Mouse (Mus musculus) heart, adult 9 months (tissue): ENCODE measurements around the gene Cfap45.
A peak's percentile ranks its signal among the peaks of the same experiment; 100 is the strongest.

Experiments
- DNase-seq, 2 experiments: peaks; one replicate each; pipeline ENCODE4 v3.0.0; 2022; ENCODE audit warnings: low spot score in 2 of 2

The Cfap45 gene

DNA sequence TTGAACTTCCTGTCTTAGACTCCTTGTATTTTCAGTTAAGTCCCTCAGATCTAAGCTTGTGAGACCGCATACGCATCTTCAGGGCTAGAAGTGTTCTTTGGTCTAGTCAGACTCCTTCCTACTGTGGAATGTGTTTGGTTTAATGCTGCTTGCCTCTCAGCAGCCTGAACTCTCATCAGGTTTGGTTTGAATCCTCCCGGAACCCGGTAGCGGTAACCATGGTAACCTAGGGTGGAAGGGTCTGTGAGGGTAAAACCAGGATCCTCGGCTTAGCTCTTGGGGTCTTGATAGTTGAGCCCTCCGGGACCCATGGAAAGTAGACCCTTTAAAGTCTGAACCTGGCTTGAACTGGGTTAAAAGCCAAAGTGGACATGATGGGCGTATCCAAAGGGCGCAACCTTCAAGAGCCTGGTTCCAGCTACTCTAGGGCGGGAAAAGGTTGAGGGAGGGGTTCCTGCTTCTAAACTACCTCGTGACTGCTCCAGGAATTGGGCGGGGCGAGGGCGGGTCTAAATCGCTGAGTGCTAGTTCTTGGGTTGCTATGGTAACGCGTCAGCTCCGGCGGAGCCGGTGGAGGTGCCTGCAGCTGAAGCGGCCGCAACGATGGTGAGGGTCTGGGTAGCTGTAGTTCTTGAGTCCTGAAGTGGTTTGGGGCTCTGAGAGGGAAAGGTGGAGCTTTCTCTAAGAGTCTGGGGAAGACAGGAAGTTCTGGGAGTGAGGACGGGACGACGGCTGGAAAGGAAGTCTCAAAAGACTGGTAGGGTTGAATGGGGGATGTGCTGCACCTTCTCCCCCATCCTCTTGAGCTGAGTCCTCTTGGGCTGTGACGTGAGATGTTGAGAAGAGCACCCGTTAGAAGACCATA lies at the start of gene Cfap45:
Gene Cfap45 (plus strand): TSS at position 226 of the 865 bp plus-strand sequence.
- peak; percentile 88 to 91 for DNase-seq

GRCm38 (mm10) chr1:172472909-172473308 lies 47.7 kb upstream of the Cfap45 start:
- DNase-seq = no peak

DNA sequence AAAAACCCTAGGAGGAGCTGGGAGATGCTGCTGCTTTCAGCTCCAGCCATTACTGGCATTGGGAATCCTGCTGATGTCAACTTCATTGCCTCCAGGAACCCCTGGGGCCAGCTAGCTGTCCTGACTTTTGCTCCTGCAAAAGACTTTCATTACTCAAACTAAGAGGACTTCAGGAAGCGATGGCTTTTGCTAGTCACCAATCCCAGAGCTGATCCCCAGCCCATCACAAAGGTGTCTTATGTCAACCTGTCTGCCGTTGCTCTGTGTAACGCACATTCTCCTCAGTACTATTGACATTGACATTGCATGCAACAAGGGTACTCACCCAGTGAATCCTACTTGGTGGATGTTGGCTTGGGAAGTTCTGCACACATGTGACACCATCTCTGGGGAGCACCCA lies 46.4 kb upstream of the Cfap45 start:
- DNase-seq = no peak

GRCm38 (mm10) chr1:172475054-172475741 lies 45.4 kb upstream of the Cfap45 start, which contains the start of gene Slamf9:
Gene Slamf9, plus strand, starts transcription at chr1:172475358.
- DNase-seq = peak in 1 of 2 experiments; percentile 62

- DNase-seq = no peak
Observed at GRCm38 (mm10) chr1:172478020-172478419, 42.6 kb upstream of the Cfap45 start.

DNA sequence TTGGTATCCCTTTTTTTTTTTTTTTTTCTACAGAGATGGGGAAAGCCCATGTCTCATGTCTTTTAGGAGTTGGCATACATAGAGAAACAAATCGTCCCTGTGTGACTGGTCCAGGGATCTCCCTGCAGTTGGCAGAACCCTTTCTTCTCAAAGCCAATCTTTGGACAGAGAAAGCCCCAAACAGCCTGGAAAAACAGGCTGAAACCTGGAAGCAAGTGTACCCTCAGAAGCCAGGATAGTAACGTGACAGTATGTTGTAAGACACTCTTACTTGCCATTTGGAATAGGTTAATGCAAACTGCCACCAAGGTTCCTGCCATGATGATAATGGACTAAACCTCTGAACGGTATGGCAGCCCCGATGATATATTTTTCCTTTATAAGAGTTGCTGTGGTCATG lies 40.2 kb upstream of the Cfap45 start:
- DNase-seq = no peak

GRCm38 (mm10) chr1:172481111-172481510 lies 39.5 kb upstream of the Cfap45 start:
- DNase-seq = no peak

- DNase-seq = peak; percentile 86 to 87
Observed at GRCm38 (mm10) chr1:172481540-172482280, 38.9 kb upstream of the Cfap45 start, which contains the start of gene Igsf9. Gene Igsf9, plus strand, starts transcription at chr1:172481788.

DNA sequence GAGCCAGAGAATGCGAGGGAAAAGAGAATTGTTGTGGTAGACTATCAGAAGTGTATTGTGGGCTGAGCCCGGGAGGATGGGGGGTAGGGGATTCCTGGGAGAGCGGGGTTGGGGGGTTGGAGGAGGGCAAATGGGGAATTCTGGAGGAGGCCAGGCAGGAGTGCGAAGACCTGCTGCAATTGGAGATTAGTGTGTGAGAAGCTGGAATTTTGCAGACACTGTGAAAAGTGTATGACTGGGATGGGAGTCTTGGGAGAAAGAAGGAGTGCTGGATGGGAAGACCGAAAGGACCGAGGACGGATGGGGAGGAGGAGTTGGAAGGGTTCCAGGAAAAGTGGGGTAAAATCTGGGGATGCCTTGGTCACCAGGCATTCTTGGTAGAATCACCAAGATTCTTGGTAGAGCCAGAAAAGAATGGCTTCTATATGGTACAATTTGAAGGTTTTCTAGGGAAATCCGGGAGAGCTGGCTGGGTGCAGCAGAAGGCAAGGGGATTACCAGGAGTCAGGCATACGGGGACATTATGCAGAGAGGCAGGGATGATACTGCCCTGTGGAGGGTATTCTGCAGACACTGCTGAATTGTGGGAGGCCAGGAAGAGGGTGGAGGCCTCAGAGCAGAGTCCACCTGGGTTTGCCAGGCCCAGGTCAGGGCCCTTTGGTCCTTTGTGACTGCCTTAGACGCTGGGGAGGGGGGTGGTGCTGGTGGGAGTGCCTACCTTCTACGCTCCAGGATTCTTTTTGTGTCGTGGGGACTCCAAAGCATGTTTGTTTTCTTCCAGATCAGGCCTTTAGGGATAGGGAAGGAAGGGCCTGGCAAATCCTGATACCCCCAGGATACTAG lies 37.9 kb upstream of the Cfap45 start:
- no peak for DNase-seq

GRCm38 (mm10) chr1:172483361-172483660 lies 37.3 kb upstream of the Cfap45 start:
- DNase-seq = no peak

DNA sequence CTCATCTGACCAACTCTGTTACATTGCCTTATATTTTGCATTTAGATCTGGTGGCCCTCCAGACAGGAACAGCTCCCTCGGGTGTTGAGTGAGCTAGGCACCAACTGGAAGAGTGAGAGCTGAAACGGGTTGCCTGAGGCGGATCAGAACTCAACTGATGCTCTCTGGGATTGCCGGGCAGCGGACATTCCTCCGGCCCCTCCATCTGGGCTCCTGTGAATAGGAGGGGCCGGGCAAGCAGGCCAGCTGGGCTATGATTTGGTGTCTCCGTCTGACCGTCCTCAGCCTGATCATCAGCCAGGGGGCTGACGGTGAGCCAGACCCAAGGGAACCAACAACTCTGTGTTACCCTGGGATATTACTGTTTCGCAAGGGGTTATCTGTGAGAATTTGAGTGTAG lies 36.4 kb upstream of the Cfap45 start:
- no peak for DNase-seq

- DNase-seq = no peak
Observed at GRCm38 (mm10) chr1:172484671-172485070, 35.9 kb upstream of the Cfap45 start.

DNA sequence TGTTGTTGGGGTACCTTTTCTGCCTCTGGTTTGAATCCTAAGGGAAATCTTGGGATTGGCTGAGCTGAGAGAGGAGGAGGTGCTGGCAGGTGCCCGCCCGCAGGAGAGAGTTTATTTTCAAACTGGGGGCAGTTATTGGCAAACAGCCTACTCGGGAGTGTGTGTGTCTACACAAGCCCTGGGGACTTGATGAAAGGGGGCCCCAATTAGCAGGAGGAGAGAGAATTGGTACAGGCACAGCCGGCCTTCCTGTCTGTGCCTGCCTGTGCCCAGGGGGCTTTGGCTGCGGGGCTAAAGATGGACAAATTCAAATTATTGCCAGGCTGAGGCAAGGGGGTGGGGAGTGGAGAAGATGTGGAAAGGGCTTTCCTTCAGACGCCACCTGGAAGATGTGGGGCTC lies 34.8 kb upstream of the Cfap45 start:
- no peak for DNase-seq

DNA sequence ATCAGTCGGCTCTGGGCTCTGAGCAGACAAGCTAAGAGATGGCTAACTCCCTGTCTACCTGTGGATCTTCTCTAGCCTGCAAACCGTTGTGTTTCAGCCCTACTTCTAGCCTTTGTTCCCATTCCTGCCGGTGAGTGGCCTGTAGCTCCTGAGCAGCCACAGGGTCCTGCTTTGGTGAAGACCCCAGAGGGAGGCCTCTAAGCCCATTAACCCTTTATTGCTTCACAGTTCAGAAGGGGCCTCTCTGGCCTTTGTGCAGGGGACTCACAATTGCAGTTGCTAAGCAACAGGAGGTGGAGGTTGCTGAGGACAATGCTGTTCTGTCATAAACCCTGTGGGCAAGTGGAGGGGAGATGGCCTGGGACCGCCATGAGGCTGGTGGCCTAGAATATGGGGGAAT lies 34.4 kb upstream of the Cfap45 start:
- no peak for DNase-seq

- no peak for DNase-seq
Observed at GRCm38 (mm10) chr1:172486651-172487050, 34.0 kb upstream of the Cfap45 start.

GRCm38 (mm10) chr1:172487859-172488258 lies 32.7 kb upstream of the Cfap45 start:
- no peak for DNase-seq

GRCm38 (mm10) chr1:172488831-172489230 lies 31.8 kb upstream of the Cfap45 start:
- no peak for DNase-seq

GRCm38 (mm10) chr1:172489585-172490250 lies 30.9 kb upstream of the Cfap45 start:
- DNase-seq = no peak

GRCm38 (mm10) chr1:172490261-172490661 lies 30.3 kb upstream of the Cfap45 start:
- DNase-seq = peak; percentile 72 to 88

DNA sequence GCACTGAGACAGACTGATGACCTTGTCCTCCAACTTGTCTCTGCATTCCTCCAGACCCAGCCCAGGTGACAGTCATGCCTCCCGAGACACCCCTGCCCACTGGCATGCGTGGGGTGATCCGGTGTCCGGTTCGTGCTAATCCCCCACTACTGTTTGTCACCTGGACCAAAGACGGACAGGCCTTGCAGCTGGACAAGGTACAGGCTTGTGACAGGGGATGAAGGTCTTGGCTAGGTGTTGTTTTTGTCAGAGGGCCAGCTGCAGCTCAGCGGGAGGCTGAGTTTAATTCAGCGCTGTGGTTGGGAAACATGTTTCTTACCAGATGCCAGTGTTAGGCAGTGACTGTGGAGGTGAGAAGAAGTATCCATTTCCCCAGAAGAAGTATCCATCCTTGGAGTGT lies 28.6 kb upstream of the Cfap45 start:
- DNase-seq = no peak

DNA sequence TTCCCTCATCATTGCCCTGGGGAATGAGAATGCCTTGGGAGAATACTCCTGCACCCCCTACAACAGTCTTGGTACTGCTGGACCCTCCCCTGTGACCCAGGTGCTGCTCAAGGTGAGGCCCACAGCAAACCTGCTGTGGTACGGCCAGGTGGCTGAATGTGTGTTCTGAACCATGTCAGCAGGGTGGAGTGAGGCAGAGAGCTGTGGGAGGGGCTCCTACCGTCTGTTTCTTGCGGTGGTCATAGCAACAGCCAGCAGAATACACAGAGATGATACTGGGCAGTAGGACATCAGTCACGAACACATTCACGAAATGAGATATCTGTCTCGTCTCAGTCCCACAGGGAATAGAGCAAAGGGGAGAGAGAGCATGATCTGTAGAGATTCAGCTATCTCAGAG lies 27.1 kb upstream of the Cfap45 start:
- DNase-seq = no peak
